Mouse (Mus musculus) liver (tissue): ENCODE data around the gene Pcsk6.
"Not testable (repeated sequence)": the region's sequence is repeated elsewhere in the genome, so short reads cannot be mapped to it uniquely, and the experiment has no call there.

Experiments used
- DNase-seq: peaks from one replicate; pipeline ENCODE4 v3.0.0-alpha.2; 2020; ENCODE audit warnings: mixed read lengths

Gene Pcsk6

GRCm38 (mm10) chr7:65884928-65885327 is 23.4 kb downstream of the Pcsk6 start:
- no peak for DNase-seq

DNA sequence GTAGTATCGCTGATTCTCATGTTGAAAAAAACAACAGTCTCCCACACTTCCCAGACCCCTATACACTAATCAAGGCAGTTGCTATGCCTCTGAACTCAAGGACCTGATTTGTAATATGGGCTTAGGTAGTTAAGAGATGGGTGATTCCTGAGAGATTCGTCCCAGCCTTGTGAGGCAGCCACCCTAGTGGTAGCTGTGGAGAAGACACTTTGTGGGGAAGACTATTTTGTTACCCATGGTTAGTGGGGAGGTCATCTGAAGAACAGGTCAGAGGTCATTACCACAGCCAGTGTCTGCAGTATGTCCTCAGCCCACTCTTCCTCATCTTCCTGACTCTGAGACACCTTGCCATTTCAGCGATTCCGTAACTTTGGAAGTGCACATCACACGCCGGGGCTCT is 24.3 kb downstream of the Pcsk6 start:
- DNase-seq = no peak

DNA sequence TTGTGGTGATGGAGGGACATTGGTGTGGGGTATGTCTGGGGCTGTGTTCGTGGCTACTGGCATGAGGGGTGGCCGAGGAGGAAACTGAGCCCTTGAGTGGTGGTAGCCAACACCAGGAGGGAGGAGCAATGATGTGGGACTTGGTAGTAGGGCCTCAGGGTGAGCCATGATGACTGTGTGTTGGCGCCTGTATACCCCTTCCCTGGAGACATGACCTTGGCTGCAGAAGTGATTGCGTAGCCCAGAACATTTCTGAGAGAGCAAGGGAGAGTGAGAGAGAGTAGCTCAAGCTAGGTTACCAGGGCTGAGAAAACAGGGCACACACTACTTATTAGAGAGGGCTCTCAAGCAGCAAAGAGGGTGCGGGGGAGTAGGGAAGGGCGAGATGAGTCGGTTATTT is 30.3 kb downstream of the Pcsk6 start:
- DNase-seq = no peak

- DNase-seq = no peak
Observed at GRCm38 (mm10) chr7:65892264-65892828, 30.8 kb downstream of the Pcsk6 start.

- no peak for DNase-seq
Observed at GRCm38 (mm10) chr7:65893546-65893945, 32.0 kb downstream of the Pcsk6 start.

DNA sequence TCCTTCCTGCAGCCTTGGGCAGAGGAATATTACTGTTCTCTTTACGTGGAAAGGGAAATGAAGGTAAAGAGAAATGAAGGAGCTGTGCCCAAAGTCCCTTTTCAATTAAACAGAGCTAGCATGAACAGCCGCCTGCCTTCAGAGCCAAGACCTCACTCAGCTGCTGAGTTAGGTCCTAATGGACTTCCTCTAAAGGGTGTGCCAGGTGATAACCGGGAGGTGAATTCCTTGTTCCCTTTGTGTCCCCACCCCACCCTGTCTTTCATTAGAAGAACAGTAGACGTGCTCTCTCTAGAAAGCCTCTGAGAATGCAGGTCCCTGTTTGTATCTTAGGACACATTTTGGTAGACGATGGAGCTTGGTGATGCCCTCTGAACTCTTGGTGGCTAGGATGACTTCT is 33.7 kb downstream of the Pcsk6 start:
- no peak for DNase-seq

DNA sequence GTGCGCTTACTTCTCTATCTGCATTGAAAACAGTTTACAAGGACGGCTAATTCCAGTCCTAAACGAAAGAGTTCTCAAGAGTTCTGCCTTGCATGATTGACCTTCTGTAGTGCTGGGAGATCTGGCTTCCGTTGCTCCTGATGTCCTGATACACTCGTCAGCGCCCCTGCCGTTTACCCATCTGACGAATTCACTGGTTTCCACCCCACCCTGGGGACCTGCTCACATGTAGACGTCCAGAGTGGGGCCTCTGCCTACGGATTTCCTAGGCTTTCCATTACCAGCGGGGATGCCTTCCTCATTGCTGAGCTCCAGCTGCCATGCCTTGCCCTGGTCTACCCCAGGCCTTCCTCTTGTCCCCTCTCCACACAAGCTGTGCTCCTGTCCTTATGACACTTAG is 39.7 kb downstream of the Pcsk6 start:
- DNase-seq = no peak

GRCm38 (mm10) chr7:65902471-65903180 is 41.1 kb downstream of the Pcsk6 start:
- peak; percentile 35 for DNase-seq

DNA sequence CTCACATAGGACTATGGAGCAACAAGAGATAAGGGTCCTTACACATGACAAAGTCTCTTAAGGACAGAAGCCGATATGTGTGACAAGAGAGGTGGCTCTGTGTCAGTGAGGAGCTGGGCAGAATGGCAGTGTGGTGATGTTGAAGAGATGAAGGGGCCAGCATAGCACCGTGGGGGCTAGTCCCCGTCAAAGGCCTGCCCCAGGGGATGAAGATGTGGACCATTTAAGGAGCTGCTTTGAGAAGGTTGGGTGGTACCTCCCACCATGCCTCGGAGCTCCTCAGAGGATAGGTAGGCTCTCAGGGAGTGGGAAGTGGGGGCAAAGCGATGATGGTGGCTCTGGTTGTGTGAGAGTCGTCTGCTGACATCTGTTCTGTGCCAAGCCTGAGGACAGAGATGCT is 41.9 kb downstream of the Pcsk6 start:
- no peak for DNase-seq

DNA sequence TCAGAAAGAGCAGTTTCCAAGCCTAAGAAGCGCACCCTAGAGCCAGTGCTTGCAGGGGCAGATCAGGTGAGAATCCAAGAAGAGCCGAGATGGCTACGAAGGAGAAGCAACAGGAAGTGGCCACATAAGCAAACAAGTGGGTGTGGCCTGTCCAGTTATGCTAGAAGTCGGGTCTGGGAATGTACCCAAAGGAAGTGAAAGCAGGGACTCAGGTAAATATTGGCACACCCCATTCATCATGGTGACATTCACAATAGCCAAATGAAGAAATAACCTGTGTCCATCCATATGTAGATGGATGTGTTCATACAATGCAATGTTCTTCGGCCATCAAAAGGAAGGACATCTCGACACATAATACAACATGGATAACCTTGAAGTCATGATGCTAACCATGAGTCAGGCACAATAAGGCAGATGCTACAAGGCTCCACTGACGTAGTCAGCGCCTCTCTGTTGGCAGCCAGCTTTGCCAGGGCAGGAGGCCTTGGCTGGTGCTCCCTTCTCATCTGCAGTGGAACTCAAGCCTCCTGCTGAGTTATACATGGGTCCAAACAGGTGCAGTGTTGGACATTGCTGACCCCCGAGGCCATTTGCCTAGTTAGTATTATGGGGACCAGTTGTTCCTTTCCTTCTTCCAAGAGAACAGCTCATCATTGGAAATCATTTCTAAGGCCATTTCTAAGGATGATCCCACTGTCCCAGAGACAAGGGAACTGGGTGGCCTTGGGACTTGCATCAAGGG is 45.2 kb downstream of the Pcsk6 start:
- DNase-seq = no peak

DNA sequence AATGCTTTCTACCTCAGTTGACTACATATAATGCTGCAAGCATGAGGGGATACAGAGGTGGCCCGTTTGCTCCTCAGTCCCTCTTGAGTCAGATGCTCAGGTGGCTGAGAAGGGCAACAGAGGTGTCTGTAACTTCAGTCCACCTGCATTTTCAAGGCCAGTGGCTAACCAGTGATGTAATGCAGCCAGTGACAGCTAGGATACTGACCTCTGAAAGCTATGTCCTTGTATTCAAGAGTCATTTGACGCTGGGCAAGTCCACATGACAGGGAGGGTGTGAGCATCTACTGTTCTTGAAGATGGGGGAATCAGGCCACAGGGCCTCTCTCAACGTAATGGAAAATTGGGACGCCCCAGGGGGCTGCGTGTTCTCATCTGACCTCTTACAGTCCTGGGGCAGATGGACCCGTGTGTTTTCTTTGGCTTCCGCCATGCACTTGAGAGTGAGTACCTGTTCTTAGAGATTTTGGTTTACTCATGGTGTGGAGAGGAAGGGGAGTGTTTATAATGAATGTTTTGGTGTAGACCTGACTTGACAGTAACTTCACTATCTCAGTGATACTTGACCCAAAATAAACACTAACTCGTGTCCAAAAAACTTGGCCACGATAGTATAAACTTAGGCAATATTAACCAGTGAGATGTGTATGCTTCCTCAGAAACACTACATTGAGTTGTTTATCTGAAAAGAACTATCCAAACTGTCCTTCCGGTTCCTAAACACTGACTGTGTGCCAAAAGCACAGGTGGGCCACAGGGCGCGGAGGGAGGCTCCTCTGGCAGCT is 48.0 kb downstream of the Pcsk6 start:
- no peak for DNase-seq

- DNase-seq = no peak
Observed at GRCm38 (mm10) chr7:65913088-65913610, 51.6 kb downstream of the Pcsk6 start.

DNA sequence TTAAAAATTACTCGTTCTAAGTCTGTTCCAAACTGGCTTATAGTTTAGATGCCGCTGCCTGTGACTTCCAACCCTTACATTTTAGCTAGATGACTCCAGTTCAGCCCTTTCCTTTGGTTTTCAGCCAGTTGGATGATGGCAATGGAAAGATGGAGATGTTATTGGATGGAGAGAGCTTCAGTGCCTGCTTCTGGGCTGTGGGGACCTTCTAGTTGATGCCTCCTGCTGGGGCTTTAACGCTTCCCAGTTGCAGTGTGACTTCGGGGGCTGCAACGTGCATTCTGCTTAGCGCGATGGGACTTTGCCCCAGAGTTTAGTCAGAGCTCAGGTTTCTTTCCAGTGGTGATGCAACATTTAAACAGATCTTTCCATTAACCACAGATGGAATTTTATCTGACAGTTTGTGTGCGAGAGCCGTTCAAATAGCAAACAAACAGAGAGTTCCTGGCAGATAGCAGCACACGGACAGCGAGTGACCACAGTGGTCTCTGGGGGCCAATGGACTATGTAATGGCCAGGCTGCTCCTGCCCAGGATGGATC is 53.3 kb downstream of the Pcsk6 start:
- peak; percentile 21 for DNase-seq

- DNase-seq = no peak
Observed at GRCm38 (mm10) chr7:65915821-65916220, 54.3 kb downstream of the Pcsk6 start.

GRCm38 (mm10) chr7:65916566-65916965 is 55.0 kb downstream of the Pcsk6 start:
- DNase-seq = no peak

GRCm38 (mm10) chr7:65918431-65918830 is 56.9 kb downstream of the Pcsk6 start:
- DNase-seq = no peak

GRCm38 (mm10) chr7:65929398-65929797 is 67.9 kb downstream of the Pcsk6 start:
- DNase-seq = peak; percentile 11

GRCm38 (mm10) chr7:65930478-65930877 is 68.9 kb downstream of the Pcsk6 start:
- DNase-seq = no peak

GRCm38 (mm10) chr7:65934238-65934970 is 72.9 kb downstream of the Pcsk6 start:
- DNase-seq = not testable (repeated sequence)

- no peak for DNase-seq
Observed at GRCm38 (mm10) chr7:65935211-65935610, 73.7 kb downstream of the Pcsk6 start.

GRCm38 (mm10) chr7:65940988-65941387 is 79.5 kb downstream of the Pcsk6 start:
- no peak for DNase-seq
